Mouse (Mus musculus): ENCODE measurements around the gene Ube2k.
A peak's percentile ranks its signal among the peaks of the same experiment; 100 is the strongest.
"Not testable (repeated sequence)": the region's sequence is repeated elsewhere in the genome, so short reads cannot be mapped to it uniquely, and the experiment has no call there.

Ube2k gene

DNA sequence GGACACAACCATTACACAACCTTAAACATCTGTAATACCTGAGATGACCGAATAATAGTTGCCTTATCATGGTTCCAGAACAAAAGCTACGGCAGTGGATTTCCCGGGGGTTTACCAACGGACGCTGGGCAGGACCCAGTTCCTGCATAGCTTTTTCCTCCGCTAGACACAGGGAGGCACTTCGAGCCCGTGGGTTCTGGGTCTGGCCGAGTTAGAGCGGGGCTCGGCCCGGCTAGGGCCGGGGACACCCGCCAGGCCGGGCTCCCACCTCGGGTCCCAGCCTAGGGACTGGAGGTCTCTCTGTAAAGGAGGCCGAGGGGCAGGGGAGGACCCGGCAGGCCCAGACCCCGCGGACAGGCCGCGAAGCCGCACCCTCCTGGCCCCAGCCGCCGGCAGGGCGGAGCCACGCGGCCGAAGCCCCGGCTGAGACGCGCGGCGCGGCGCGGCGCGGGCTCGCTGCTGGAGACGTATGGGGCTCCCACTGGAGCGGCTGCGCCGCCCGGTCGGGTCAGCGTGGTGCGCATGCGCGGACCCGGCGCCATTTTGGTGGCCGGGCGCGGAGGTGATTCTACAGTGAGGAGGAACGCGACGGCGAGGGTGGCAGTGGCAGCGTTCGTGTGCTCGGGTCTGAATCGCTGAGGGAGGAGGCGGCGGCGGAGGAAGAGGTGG is at the start of gene Ube2k, which contains the start of gene Smim14:
Gene Ube2k (plus strand): TSS at position 483 of the 669 bp plus-strand sequence.
Gene Smim14 (minus strand): TSS at position 434 of the 669 bp plus-strand sequence.
- peak; percentile 90 for DNase-seq (ENCODE audit: low read depth, low spot score)

DNA sequence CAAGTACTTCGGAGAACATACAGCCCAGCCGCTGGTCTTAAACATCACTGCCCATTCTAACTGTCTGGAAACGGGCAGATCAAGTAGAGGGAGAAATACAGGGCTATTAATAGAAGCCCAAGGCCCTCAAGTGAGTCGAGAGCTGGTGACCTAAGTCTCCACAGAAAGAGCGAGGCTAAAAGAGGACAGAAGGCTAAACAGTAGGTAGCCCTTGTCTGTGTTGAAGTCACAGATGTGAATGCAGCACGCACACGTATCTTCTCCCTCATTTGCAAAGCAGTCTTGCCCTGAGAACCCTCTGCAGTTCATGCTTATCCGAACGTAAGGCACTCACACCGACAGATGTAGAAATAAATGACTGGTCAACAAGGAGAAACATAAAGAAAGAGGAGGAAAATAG is 49.7 kb upstream of the Ube2k start:
- no peak for DNase-seq (ENCODE audit: low read depth, low spot score)

DNA sequence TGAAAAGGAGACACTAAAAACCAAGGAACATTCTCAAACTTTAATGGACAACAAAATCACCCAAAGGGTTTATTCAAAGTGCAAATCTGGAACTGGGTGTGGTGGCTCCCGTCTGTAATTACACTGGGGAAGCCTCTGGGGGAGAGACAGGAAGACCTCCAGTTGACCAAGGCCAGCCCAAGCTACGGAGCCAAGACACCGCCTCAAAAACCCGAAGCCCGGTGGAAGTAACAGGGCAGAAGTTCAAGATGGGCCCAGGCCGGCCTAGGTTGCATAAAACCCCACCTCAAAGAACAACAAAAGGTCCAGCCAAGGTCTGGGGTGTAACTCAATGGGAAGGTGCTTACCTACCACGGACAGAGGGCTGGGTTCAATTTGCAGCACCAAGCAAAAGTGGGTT is 48.3 kb upstream of the Ube2k start:
- peak; percentile 48 for DNase-seq (ENCODE audit: low read depth, low spot score)

DNA sequence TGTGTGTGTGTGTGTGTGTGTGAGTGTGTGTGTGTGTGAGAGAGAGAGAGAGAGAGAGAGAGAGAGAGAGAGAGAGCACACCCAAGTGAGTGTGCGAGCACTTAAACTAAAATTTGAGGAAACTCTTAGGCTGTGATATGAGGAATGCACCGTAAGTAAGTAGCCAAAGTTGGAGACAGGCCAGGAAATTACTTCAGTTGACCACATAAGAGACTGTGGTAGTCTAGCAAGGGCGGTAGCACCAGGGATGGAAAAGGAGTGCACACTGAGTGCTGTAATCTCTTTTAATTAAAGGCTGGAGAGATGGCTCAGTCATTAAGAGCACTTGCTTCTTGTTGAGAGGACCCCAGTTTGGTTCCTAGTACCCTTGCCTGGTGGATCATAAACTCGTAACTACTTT is 47.2 kb upstream of the Ube2k start:
- no peak for DNase-seq (ENCODE audit: low read depth, low spot score)

DNA sequence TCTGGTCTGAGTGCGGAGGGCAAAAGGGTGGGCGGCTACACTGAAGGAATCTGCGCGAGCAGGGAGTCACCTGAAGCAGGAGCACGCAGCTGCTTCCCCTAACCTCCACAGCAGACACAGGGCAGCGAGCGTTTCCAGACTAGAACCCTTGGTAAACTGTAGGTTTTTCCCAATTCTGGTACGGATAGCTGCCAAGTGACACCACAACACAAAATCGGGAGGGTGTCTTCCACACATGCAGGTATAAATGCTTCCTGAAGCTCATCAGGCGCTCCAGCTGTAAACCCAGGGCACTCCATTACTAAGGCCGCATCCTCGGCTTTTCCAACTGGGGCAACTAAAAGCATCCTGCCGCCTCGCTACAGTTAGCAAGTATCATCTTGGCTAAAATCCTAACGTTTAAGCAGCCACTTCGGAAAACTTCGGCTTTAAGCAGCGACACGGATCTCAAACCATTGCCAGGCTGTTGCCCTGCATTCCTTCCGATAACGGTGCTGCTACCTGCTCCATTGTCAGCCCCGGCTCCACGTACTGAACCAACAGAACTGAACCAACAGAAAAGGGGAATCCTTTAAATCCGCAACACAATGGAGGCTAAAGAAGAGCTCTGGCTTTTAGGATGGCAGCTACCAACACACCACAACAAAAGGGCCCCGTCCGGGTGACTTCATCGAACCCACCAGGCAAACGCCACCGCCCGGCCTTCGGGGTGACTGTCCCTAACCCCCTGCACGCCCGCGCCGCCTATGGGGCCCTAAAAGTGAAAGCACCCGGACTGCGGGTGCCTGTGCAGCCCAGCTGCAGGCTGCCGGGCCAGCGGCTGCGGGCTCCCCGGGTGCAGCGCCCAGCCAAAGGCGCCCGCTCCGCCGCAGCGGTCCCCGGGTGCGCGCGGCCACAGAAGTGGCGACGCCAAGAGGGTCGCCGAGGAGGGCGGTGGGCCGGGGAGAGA is 45.0 kb upstream of the Ube2k start:
- DNase-seq (ENCODE audit: low read depth, low spot score), result peak; percentile 51

DNA sequence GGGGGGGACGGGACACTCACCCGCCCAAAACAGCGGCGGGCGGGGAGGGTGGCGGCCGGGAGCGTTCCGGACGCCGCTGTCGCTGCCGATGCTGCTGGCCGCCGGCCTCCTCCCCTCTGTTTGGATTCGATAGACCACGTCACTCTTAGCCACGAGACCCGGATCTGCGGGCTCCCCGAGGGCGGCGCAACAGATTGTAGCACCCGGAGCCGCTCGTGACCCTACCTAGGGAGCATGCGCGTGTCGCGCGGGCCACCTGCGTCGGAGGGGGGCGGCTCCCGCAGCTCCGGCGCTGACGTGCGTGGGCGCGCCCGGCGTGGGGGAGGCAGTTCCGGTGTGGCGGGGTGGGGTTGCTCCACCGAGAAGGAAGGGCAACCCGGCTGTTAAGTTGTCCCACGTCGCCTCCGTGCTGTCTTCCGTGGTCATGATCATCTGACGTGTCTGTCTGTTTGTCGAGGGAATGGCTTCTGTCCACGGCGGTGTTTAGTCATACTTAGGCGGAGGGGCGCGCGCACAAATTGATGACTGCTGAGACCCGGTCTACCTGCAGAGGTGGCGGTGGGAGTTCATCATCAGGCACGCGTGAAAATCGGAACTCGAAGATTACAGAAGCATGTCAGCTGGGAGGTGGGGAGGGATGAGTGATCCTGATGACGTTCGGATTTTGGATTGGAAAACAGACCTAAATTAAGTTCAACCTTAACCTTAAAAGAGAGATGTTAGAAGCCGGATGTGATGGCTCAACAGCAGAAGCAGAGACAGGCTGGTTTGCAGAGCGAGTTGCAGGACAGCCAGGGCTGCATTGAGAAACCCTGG is 44.1 kb upstream of the Ube2k start, which contains the start of gene Gm43552:
Gene Gm43552 (minus strand): TSS at position 118 of the 816 bp plus-strand sequence.
- peak; percentile 91 for DNase-seq (ENCODE audit: low read depth, low spot score)

DNA sequence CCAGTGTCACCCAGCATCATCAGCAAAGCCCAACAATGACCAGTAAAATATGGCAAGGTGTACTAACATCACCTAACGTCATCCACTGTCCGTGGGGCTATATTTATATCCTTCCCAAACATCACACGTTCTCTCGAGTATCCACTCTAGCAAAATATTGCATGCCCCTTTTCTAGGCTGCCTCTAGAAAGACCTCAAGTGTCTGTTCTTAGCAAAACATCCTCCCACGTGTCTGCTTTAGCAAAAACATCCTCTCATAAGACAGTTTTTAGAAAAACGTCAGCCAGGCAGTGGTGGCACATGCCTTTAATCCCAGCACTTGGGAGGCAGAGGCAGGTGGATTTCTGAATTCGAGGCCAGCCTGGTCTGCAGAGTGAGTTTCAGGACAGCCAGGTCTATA is 36.8 kb upstream of the Ube2k start:
- no peak for DNase-seq (ENCODE audit: low read depth, low spot score)

DNA sequence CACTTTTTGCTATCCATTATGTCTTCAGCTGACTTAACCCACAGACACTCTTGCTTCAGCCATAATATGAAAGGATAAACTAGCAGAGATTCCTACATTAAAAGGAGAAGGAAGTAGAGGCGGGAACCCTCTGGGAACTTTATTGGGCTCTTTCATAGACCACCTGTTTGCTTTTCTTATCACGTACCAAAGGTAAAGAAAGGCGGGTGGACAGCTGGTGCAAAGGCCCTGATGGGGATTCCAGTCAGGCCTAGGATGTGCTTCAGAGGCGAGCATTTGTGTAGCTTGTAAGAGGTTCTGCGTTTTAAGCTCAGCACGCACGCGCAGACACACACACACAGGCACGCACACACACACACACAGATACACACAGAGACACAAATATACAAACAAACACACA is 35.6 kb upstream of the Ube2k start:
- no peak for DNase-seq (ENCODE audit: low read depth, low spot score)

DNA sequence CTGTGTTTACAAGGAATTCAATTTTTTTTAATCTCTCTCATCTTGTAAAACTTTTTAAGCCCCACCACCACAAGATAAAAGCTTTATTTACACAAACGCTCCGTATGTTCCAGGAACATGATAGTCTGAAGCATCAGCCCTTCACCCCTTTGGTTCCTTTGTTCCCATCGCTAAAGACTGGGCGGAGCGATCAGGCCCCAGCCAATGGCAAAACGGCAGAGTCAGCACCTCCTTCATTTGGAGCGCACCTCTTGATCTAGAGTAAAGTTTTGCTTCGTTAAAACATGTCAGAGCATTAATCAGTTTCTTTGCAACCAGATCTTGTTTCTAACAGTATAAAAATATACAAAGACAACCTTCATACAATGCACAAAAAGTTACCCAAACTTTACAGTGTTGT is 31.2 kb upstream of the Ube2k start:
- DNase-seq (ENCODE audit: low read depth, low spot score), result peak; percentile 36

DNA sequence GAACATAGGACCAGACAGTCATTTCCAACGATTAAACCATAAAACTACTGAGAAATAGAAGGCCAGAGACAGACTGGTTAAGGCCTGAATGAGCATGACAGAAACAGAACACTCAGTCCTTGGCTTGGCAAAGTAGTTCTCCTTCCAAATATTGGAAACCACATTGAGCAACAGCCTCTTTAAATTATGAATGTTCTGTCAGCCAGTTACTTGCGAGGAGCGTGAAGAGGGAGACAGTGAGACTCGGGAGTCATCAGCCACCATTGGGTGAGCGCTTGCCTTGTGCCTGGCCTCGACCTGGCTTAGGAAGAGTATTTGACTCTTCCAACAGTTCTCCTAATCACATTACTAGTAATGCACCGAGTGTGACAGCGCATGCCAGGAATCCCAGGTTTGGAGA is 28.6 kb upstream of the Ube2k start:
- no peak for DNase-seq (ENCODE audit: low read depth, low spot score)

DNA sequence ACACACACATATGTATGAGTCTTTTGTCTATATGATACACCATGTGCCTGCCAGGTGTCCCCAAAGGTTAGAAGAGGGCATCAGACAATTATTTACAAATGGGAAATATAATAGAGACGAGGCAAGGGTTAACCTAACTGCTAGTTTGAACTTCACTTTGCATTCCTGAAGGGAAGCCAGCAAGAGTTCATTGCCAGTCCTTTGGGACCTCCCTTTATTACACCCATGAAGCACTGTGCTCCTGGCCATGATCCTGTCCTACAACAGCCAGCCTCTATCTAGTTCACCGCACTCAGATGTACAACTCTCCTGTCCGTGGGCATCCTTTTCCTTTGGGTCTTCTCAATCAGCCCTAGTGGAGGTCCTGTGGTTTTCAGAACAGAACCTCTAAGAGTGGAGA is 23.5 kb upstream of the Ube2k start:
- DNase-seq (ENCODE audit: low read depth, low spot score), result no peak

DNA sequence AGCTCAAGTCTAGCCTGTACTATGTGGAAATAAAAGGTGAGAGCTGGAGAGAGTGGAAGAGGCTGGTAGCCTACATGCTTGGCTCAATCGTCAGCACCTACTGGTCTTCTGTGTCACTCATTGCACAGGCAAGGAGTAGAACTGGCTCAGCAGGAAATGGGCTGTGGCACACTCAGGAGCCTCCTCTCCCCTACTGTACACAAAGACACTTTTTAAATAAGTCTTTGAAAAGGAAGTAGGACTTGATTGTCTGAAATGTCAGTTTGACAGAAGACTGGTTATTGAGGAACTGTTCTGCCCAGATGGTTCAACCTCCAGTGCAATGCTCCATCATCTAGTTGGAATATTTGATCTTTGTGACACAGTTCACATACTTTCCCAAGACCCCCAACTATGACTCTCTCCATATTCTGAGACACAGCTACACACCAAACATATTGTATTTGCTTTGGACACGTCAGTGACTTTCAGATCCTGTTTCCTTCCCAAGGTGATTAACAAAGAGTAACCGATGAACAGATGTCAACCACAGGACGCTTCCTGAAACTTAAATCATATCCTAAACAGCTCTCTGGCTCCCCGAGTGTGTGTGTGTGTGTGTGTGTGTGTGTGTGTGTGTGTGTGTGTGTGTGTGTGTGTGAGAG is 22.3 kb upstream of the Ube2k start:
- DNase-seq (ENCODE audit: low read depth, low spot score), result no peak

DNA sequence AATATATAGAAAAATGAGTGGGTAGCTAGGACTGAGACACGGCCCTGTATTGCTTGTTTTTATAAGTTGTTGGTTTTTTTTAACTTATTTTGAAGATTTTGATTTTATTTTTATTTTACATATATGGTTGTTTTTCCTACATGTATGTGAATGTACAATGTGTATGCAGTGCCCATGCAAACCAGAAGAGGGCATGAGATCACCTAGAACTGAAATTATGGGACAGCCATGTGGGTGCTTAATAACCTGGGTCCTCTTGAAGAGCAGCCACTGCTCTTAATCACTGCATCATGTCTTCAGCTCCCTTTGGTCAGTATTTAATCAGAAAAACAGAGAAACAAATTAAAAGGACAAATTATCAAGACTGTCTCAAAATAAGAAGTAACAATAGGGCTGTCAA is 15.2 kb upstream of the Ube2k start:
- DNase-seq (ENCODE audit: low read depth, low spot score), result no peak

DNA sequence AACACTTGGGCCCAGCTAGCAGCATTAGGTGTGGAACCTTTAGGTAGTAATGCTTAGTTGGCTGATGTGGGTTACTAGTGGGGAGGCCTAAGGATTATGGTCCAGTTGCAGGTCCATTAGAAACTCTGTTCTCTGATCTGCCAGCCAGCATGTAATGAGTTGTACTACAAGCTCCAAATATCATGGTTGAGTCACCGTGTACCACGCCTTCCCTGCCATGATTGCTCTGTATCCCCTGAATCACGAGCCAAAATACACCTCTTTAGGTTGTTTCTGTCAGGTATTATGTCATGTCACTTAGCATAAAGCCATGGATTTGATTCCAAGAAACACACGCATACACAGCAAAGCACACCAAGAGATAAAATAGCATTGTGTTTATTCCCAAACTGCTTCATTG is 12.2 kb upstream of the Ube2k start:
- DNase-seq (ENCODE audit: low read depth, low spot score), result no peak

DNA sequence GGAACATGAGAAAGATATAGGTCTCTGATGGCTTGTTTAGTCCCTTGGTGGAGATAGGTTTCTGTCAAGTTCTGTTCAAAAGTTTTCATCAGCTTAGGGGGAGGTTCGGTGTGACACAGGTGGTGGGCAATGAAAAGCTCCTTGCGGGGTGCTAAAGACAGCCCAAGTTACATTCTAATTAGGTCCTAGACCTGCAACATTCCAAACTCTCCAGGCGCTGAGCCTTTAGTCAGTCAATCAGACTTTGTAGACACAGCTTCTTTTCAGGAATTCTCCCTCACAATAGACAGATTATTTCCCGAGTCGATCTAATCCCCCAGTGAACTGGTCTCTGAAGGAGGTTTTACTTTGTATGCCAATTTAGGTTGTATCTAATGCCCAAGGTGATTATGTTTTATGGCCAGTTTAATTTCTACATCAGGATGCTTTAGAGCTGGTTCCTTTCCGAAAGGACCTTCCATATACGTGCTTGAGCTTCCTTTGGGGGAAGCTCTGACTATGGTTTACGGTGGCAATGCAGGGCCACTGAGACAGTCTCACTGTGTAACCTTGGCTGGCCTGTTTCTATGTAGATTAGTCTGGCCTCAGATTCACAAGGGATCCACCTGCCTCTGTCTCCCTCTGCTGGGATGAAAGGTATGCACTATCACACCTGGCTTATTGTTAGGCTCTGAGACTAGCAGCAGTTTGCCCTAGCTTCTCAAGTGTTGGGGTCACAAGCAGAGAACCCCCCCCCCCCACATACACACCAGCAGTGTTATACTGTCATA is 11.2 kb upstream of the Ube2k start:
- peak; percentile 84 for DNase-seq (ENCODE audit: low read depth, low spot score)

DNA sequence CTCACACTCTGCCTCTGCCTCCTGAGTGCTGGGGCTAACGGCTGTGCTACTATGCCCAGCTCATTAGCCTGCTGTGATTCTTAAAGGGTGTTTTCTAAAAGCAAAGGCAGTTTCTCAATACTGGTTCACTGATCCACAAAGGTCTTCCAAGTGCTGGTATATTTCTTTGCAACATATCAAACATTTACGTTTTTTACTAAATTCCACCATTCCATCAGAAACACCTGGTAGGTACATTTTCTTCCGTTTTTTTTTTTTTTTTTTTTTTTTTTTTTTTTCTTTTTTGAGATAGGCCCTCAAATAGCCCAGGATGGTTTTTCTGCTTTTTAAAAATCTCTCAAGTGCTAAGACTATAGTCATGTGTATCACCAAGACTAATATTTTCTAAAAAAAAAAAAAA is 5.8 kb upstream of the Ube2k start:
- no peak for DNase-seq (ENCODE audit: low read depth, low spot score)

DNA sequence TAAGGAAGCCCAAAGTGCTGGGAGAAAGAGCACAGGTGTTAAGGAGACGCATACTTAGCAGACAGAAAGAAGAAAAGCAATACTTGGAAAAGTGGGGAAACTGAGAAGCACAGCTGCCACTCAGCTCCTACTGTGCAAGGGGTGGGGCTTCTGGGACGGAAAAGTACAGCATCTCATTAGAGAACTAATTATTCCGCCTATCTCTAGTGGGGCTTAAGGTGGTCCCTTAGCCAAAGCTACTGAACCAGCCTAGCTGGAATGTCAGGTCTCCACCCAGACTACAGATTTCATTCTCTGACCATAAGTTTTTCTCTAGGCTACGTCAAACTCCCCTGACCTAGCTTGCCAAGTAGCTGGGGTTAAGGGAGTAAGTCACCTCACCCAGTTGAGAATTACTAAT is 2.5 kb upstream of the Ube2k start:
- DNase-seq (ENCODE audit: low read depth, low spot score), result peak; percentile 48

DNA sequence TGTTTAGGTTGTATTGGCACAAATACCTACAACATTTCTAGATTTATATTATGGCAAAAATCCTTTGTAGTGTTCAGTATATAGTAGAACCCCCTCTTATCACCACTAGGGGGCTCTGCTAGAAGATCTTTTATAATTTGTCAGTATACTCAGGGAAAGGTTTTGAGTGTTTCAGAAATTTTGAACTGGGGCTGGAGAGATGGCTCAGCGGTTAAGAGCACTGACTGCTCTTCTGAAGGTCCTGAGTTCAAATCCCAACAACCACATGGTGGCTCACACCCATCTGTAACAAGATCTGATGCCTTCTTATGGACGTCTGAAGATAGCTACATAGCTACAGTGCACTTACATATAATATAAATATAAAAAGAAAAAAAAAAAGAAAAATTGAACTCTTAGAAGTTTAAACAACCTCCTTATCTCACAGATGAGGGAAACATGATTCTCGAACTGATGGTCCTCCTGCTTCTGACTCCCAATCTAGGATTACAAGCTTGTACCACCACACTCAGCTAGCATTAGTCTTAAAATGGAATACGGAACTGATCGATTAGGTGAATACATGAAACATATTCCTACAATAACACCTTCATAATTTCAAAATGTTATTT is 1.5 kb upstream of the Ube2k start:
- DNase-seq (ENCODE audit: low read depth, low spot score), result peak; percentile 25

DNA sequence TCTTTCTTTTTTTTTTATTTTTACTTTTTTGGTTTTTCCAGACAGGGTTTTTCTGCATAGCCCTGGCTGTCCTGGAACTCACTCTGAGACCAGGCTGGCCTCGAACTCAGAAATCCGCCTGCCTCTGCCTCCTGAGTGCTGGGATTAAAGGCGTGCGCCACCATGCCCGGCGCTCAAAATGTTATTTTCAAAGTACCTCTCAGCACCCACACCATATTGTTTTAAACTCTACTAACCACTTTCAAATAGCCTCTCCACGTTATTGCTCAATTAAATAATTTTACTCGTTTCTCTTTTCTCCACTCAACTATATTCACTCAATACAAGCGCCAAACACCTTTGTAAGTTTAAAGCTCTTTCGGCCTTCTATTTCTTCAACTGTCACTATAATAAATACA is 966 bp upstream of the Ube2k start:
- not testable (repeated sequence) for DNase-seq (ENCODE audit: low read depth, low spot score)

DNA sequence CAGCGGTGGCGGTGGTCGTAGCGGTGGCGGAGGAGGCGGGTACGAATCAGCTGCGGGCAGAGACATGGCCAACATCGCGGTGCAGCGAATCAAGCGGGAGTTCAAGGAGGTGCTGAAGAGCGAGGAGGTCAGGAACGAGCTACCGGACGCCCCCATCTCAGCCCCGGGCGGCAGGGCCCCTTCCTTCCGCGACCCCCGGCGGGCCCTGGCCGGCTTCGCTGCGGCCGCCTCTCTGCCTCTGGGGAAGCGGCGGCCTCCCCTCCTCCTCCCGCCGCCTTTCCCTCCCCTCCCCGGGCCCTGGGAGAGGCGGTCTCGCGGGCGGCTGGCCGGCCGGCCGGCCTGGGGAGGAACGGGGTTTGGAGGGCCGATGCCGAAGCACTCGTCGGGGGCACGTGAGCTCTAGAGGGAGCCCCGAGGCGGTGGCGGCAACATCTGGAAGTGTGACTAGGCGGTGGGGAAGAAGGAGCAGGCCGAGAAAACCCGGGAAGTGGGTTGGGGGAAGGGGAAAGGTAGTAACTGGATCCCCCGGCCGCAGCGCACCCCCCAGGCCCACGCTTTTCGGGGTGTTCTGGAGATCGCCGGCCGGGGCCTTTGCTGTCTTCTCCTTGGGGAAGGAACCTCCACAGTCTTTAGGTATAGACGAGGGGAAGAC is 513 bp downstream of the Ube2k start:
- peak; percentile 69 for DNase-seq (ENCODE audit: low read depth, low spot score)

Data from ES-CJ7 (cell line).